Mouse (Mus musculus) cortical plate, adult 2 months (tissue): ENCODE measurements around the gene Rsbn1l.

Source experiments
- CTCF ChIP-seq: fragments of 200-500 bp; IDR thresholded peaks from 2 replicates; pipeline ENCODE4 v1.5.1; 2011; ENCODE audit warnings: mild to moderate bottlenecking, control low read depth, low read length; ENCODE audit not compliant: insufficient read depth; ENCODE audit errors: extremely low read depth
- POLR2A ChIP-seq: fragments of 200-500 bp; IDR thresholded peaks from 2 replicates; pipeline ENCODE4 v1.6.1; 2011; ENCODE audit warnings: mild to moderate bottlenecking, low read length, control low read depth; ENCODE audit not compliant: insufficient read depth; ENCODE audit errors: extremely low read depth

GRCm38 (mm10) chr5:20942523-20942922 is 13.7 kb downstream of the Rsbn1l start:
- no peak for TF ChIP-seq POLR2A
- TF ChIP-seq CTCF = no peak
